Mouse (Mus musculus) adrenal gland, adult 10 weeks (tissue): ENCODE data around the gene Ltbp1. TPM values are rescaled to one million over a fixed set of nuclear protein-coding genes. Genes with fewer than 3 reads are reported as not detected.

Source experiments
- polyA plus RNA-seq: library from polyadenylated mRNA; stranded (reverse); fragments of 350-450 nt; fragmentation: Illumina TruSeq; extraction: RNeasy Lipid Tissue Mini Kit (QIAGEN cat#74804); gene quantifications from one replicate; pipeline ENCODE4 v1.2.3, GENCODE M21; 2014; ENCODE audit warnings: low read depth, low replicate concordance

Gene Ltbp1
- polyA plus RNA-seq, result 9.4 TPM

DNA sequence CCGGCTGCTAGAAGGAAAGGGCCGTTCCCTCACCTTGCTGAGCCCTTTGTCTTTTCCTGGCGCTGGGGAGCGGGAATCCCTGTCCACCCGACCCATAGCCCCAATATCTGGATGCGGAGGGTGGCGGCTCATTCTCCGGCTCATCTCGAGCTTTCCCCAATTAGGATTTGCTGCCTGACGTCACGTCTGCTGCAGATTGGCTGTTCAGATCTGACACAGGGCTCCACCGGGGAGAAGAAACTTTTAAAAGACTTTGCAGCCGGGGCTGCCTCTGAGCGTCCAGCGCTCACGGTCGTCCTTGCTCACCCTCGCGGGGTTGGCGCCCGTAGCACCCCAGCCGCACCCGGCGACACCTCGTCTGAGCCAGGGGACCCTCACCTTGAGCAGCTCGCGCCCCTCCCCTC is at the start of gene Ltbp1:
Ltbp1 (plus strand) TSS at position 288 of the 404 bp plus-strand sequence.

DNA sequence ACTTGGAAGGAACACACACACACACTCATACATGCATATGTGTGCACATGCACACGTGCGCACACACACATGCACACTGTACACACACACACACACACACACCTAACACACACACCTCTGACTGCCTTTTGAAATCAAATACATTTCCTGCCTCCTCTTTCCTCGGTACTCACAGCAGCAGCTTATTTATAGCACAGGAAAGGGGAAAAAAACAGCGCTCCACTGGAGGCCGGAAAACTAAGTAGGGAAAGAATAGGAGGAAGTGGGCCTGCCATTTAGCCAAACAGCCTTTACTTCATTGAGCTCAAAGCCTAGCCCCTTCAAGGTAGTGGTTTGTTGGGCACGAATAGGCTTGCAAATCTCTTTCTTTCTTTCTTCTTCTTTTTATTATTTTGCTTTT is 430.2 kb downstream of the Ltbp1 start, which contains the start of gene Rasgrp3:
Rasgrp3 (plus strand) TSS at position 298 of the 400 bp plus-strand sequence.

